Mouse (Mus musculus) embryonic facial prominence, embryonic 14.5 days (tissue): ENCODE data around the gene Porcn. TPM values are rescaled to one million over a fixed set of nuclear protein-coding genes. Genes with fewer than 3 reads are reported as not detected.

Experiments
- ATAC-seq: fragments of 200-750 bp; cut with Nextera tagmentation; 2 replicates; pipeline ENCODE4 v1.8.0; 2017; ENCODE audit warnings: low read depth, moderate number of reproducible peaks, moderate TSS enrichment
- DNase-seq: peaks from one replicate; pipeline ENCODE4 v3.0.0-alpha.2; 2015; ENCODE audit warnings: low spot score
- H3K27ac ChIP-seq: fragments of 300-500 bp; sonication (generic); replicated peaks from 2 replicates; pipeline ENCODE4 v1.5.1; 2014; ENCODE audit warnings: low read depth, mild to moderate bottlenecking, low read length, moderate library complexity
- H3K27me3 ChIP-seq: fragments of 300-500 bp; sonication (generic); replicated peaks from 2 replicates; pipeline ENCODE4 v1.6.1; 2014; ENCODE audit warnings: low read length; ENCODE audit not compliant: control insufficient read depth, insufficient read depth
- H3K36me3 ChIP-seq: fragments of 300-500 bp; sonication (generic); 2 replicates; pipeline ENCODE4 v1.6.1; 2014; ENCODE audit warnings: low read length, mixed read lengths; ENCODE audit not compliant: control insufficient read depth, insufficient read depth
- H3K4me1 ChIP-seq: fragments of 300-500 bp; sonication (generic); 2 replicates; pipeline ENCODE4 v1.6.1; 2014; ENCODE audit warnings: antibody characterized with exemption, low read length; ENCODE audit not compliant: control insufficient read depth, insufficient read depth
- H3K4me2 ChIP-seq: fragments of 300-500 bp; sonication (generic); 2 replicates; pipeline ENCODE4 v1.6.1; 2014; ENCODE audit warnings: low read depth, mild to moderate bottlenecking, low read length, moderate library complexity, mixed read lengths
- H3K4me3 ChIP-seq: fragments of 300-500 bp; sonication (generic); 2 replicates; pipeline ENCODE4 v1.5.1; 2014; ENCODE audit warnings: low read depth, mild to moderate bottlenecking, low read length
- H3K9ac ChIP-seq: fragments of 300-500 bp; sonication (generic); 2 replicates; pipeline ENCODE4 v1.6.1; 2014; ENCODE audit warnings: low read depth, mild to moderate bottlenecking, low read length, moderate library complexity, mixed read lengths
- H3K9me3 ChIP-seq: fragments of 300-500 bp; sonication (generic); 2 replicates; pipeline ENCODE4 v1.6.1; 2016; ENCODE audit warnings: low read length; ENCODE audit not compliant: control insufficient read depth
- WGBS: fragments of 180-500 bp; shearing (Covaris S2); extraction: QIAGEN DNeasy Blood & Tissue Kit; methylation state at CpG from one replicate; pipeline ENCODE4 v1.1.7; 2014; 5-methylcytosine and 5-hydroxymethylcytosine counted together
- polyA plus RNA-seq: library from polyadenylated mRNA; unstranded; fragments of >200 nt; fragmentation: Nextera tagmentation; extraction: Ambion mirVana; gene quantifications from 2 replicates; pipeline ENCODE4 v1.2.1, GENCODE M21; 2014

Porcn gene
- polyA plus RNA-seq, result 9.0 and 10.9 TPM in 2 replicates

GRCm38 (mm10) chrX:8206015-8206693, at the start of gene Porcn:
Gene Porcn, minus strand, starts transcription at chrX:8206525.
- H3K4me1 ChIP-seq, result no peaks in the 10 kb centered on the region
- ATAC-seq (peak; percentile 97), DNase-seq (peak; percentile 92)
- 20% methylated on average over 37 of the region's 46 CpGs for WGBS
- no peaks in the 10 kb centered on the region for H3K27me3 ChIP-seq
- H3K9me3 ChIP-seq, result no peaks in the 10 kb centered on the region
- peak within 1 kb of the TSS; percentile 68 for H3K9ac ChIP-seq
- no peak within 1 kb of the TSS for H3K27ac ChIP-seq
- peak within 1 kb of the TSS; percentile 51 for H3K4me3 ChIP-seq
- H3K36me3 ChIP-seq, result no peaks in the 10 kb centered on the region
- peak within 1 kb of the TSS; percentile 64 for H3K4me2 ChIP-seq

GRCm38 (mm10) chrX:8255807-8256206, 49.5 kb upstream of the Porcn start:
- ATAC-seq (no peak), DNase-seq (no peak)
- Histone ChIP-seq H3K4me3 (no peak overlapping the region), H3K4me2 (no peak overlapping the region), H3K36me3 (no peaks in the 10 kb centered on the region), H3K9me3 (no peaks in the 10 kb centered on the region), H3K27ac (no peak overlapping the region), H3K4me1 (0 out of 2 replicates have a peak, but pooled peaks cover 3% of the 10 kb centered on the region), H3K27me3 (no peaks in the 10 kb centered on the region), H3K9ac (no peak overlapping the region)
- 41% methylated on average over 4 of the region's 6 CpGs for WGBS

GRCm38 (mm10) chrX:8253711-8254110, 47.4 kb upstream of the Porcn start:
- no peaks in the 10 kb centered on the region for H3K9me3 ChIP-seq
- H3K4me3 ChIP-seq, result no peak overlapping the region
- no peak overlapping the region for H3K4me2 ChIP-seq
- H3K36me3 ChIP-seq, result no peaks in the 10 kb centered on the region
- H3K9ac ChIP-seq, result no peak overlapping the region
- 0 out of 2 replicates have a peak, but pooled peaks cover 3% of the 10 kb centered on the region for H3K4me1 ChIP-seq
- WGBS, result 79% methylated on average over 2 of the region's 2 CpGs
- H3K27ac ChIP-seq, result no peak overlapping the region
- no peaks in the 10 kb centered on the region for H3K27me3 ChIP-seq
- ATAC-seq (no peak), DNase-seq (no peak)

GRCm38 (mm10) chrX:8252334-8253285, 46.3 kb upstream of the Porcn start, which contains the start of gene Ftsj1:
Gene Ftsj1, minus strand, starts transcription at chrX:8252406.
- H3K36me3 ChIP-seq, result no peaks in the 10 kb centered on the region
- DNase-seq, result peak; percentile 96
- 0 out of 2 replicates have a peak, but pooled peaks cover 3% of the 10 kb centered on the region for H3K4me1 ChIP-seq
- H3K27me3 ChIP-seq, result no peaks in the 10 kb centered on the region
- peak; percentile 96 for ATAC-seq
- H3K4me3 ChIP-seq, result peak within 1 kb of the TSS; percentile 58
- no peaks in the 10 kb centered on the region for H3K9me3 ChIP-seq
- peak within 1 kb of the TSS; percentile 60 for H3K4me2 ChIP-seq
- 19% methylated on average over 44 of the region's 45 CpGs for WGBS
- H3K9ac ChIP-seq, result peak within 1 kb of the TSS; percentile 73
- peak within 1 kb of the TSS; percentile 69 for H3K27ac ChIP-seq

GRCm38 (mm10) chrX:8251789-8252333, 45.5 kb upstream of the Porcn start:
- 15% methylated on average over 18 of the region's 18 CpGs for WGBS
- H3K4me1 ChIP-seq, result 0 out of 2 replicates have a peak, but pooled peaks cover 3% of the 10 kb centered on the region
- H3K9ac ChIP-seq, result peak overlapping the region; percentile 73
- peak overlapping the region; percentile 60 for H3K4me2 ChIP-seq
- peak overlapping the region; percentile 28; the same call in 1 of the 2 replicates for H3K27ac ChIP-seq
- ATAC-seq, result peak; percentile 42
- H3K4me3 ChIP-seq, result peak overlapping the region; percentile 58
- H3K36me3 ChIP-seq, result no peaks in the 10 kb centered on the region
- H3K9me3 ChIP-seq, result no peaks in the 10 kb centered on the region
- no peak for DNase-seq
- no peaks in the 10 kb centered on the region for H3K27me3 ChIP-seq

- DNase-seq (no peak), ATAC-seq (no peak)
- H3K27me3 ChIP-seq, result no peaks in the 10 kb centered on the region
- H3K9me3 ChIP-seq, result no peaks in the 10 kb centered on the region
- H3K4me2 ChIP-seq, result no peak overlapping the region
- H3K4me1 ChIP-seq, result 0 out of 2 replicates have a peak, but pooled peaks cover 3% of the 10 kb centered on the region
- H3K9ac ChIP-seq, result no peak overlapping the region
- H3K27ac ChIP-seq, result no peak overlapping the region
- 0 out of 2 replicates have a peak, but pooled peaks cover 5% of the 10 kb centered on the region for H3K36me3 ChIP-seq
- WGBS, result 76% methylated on average over 7 of the region's 8 CpGs
- H3K4me3 ChIP-seq, result no peak overlapping the region
Measured at GRCm38 (mm10) chrX:8248542-8249120, 42.3 kb upstream of the Porcn start.

GRCm38 (mm10) chrX:8247680-8248079, 41.4 kb upstream of the Porcn start:
- 74% methylated on average over 2 of the region's 2 CpGs for WGBS
- Histone ChIP-seq H3K4me2 (no peak overlapping the region), H3K9ac (no peak overlapping the region), H3K4me3 (no peak overlapping the region), H3K9me3 (no peaks in the 10 kb centered on the region), H3K36me3 (0 out of 2 replicates have a peak, but pooled peaks cover 5% of the 10 kb centered on the region), H3K27ac (no peak overlapping the region), H3K4me1 (0 out of 2 replicates have a peak, but pooled peaks cover 3% of the 10 kb centered on the region), H3K27me3 (no peaks in the 10 kb centered on the region)
- no peak for DNase-seq
- ATAC-seq, result no peak
